Mouse (Mus musculus): ENCODE results near the gene Vps51.

DNA sequence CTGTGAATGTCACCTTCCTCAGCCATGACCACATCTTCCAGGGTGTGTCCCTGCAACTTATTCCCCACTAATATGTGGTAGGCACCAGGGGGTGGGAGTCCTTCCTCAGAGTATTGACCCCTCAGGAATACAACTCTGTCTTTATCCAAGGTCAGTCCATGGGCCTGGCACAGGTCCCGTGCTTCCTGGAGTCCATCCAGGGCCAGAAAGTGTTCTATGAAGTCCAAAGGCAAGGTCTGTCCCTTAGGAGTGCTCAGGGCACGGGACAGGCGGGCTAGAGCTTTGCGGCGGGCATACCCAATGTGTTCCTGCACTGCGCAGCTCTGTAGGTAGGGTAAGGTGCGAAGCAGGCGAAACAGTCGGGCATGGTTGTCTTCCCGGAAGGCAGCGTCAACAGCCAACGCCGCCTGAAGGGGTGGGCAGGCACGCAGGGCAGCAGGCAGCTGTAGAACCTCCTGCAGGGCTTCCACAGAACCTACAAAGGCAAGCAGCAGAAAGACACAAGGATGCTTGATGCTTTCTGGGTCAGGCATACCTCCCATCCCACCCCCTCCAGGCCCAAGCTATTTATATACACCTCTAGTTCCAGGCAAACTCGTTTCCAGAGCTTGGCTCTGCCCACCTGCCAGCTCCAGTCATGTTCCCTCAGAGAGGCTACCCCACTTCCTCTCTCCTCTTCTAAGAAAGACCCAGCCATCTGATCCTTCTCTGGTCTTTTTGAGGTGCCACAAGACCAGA lies 39.3 kb upstream of the Vps51 start:
- no peak for TF ChIP-seq CTCF (IDR thresholded peaks at IDR 0.05; ENCODE audit: borderline replicate concordance, control insufficient read depth, extremely low read depth, insufficient read depth, low read length, poor library complexity)
- TF ChIP-seq POLR2A (IDR thresholded peaks at IDR 0.05; ENCODE audit: control insufficient read depth, extremely low read depth, insufficient read depth, low read length, poor library complexity): no peak

All from thymus, adult 2 months (tissue).